8 mouse cellular contexts compared by ENCODE assay signal in the genomic region with DNA sequence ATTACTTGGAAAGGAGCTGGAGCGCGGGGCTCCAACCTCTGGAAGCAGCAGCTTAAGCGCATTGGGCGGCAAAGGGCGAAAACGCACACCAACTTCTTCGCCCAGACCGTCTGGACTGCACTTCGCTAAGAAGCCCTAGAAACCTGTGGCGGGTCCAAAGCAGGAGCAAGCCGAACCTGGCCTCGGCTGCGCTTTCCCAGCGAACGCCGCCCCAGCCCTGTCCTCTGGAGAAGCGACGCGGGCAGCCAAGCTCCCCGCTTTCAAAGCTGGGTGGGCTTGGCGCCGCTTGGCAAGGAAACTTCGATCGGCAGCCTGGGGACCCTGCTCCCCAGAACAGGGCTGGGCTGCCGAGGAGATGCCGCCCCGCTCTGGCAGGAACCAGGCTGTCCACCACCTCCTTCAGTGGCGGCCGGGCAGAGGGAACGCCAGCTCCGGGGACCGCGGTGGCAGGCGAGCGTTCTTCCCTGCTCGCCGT. TPM values are rescaled to one million over a fixed set of nuclear protein-coding genes. Genes with fewer than 3 reads are reported as not detected.
DNase-seq lines count a peak whose midpoint lies in the region; ATAC-seq and TF ChIP-seq lines count a peak whose summit lies in the region.

No protein-coding gene starts in this region.

- peak; percentile 2 for DNase-seq in ovary, postnatal 10 days (ENCODE audit: low spot score)
- DNase-seq in ovary, adult 18-20 months (ENCODE audit: low spot score), result no peak
- no peak for DNase-seq in cerebellum, adult 11-12 months
- DNase-seq in layer of hippocampus, postnatal 10 days (ENCODE audit: low spot score in 2 of 2), result no peak

- H3K4me2 ChIP-seq in heart, embryonic 16.5 days (ENCODE audit: low read depth, low read length), result peak overlapping the region; percentile 59
- H3K4me2 ChIP-seq in limb, embryonic 12.5 days, result peak overlapping the region; percentile 50
- peak overlapping the region; percentile 58 for H3K4me2 ChIP-seq in midbrain, embryonic 16.5 days (ENCODE audit: low read length)

- H3K4me1 ChIP-seq in bone marrow macrophage, adult 2 months (ENCODE audit: control insufficient read depth, insufficient read depth, low read length), result peaks cover 13% of the 10 kb centered on the region
- H3K4me1 ChIP-seq in heart, embryonic 16.5 days (ENCODE audit: control insufficient read depth, insufficient read depth, low read length), result no peaks in the 10 kb centered on the region
- H3K4me1 ChIP-seq in limb, embryonic 12.5 days (replicated peaks), result 0 out of 2 replicates have a peak, but pooled peaks cover 9% of the 10 kb centered on the region
- H3K4me1 ChIP-seq in midbrain, embryonic 16.5 days (ENCODE audit: control insufficient read depth, insufficient read depth, low read length), result peaks cover 7% of the 10 kb centered on the region; the same call in 1 of the 2 replicates

- 10% methylated on average over 33 of the region's 37 CpGs for WGBS in heart, embryonic 16.5 days
- WGBS in limb, embryonic 12.5 days, result 8% methylated on average over 31 of the region's 37 CpGs
- 11% methylated on average over 33 of the region's 37 CpGs for WGBS in midbrain, embryonic 16.5 days

- peak; percentile 45; the same call in 1 of the 2 replicates for ATAC-seq in heart, embryonic 16.5 days (replicated peaks; ENCODE audit: extremely low read depth, insufficient read depth, low FRiP score)
- peak; percentile 84 for ATAC-seq in limb, embryonic 12.5 days (ENCODE audit: insufficient number of reproducible peaks, insufficient read depth, low FRiP score, low TSS enrichment, low read depth)
- peak; percentile 87 for ATAC-seq in midbrain, embryonic 16.5 days

- peak overlapping the region; percentile 86 for H3K27ac ChIP-seq in bone marrow macrophage, adult 2 months (ENCODE audit: insufficient read depth, low read depth, low read length)
- H3K27ac ChIP-seq in heart, embryonic 16.5 days (ENCODE audit: low read length), result peak overlapping the region; percentile 91
- H3K27ac ChIP-seq in limb, embryonic 12.5 days, result peak overlapping the region; percentile 93
- H3K27ac ChIP-seq in midbrain, embryonic 16.5 days (ENCODE audit: low read length), result peak overlapping the region; percentile 84

- H3K9me3 ChIP-seq in heart, embryonic 16.5 days (replicated peaks; ENCODE audit: control insufficient read depth, low read length), result no peaks in the 10 kb centered on the region
- H3K9me3 ChIP-seq in limb, embryonic 12.5 days, result no peaks in the 10 kb centered on the region
- H3K9me3 ChIP-seq in midbrain, embryonic 16.5 days (replicated peaks; ENCODE audit: control insufficient read depth, low read length, poor library complexity, severe bottlenecking), result no peaks in the 10 kb centered on the region

- TF ChIP-seq POLR2A in bone marrow macrophage, adult 2 months (IDR thresholded peaks at IDR 0.05; ENCODE audit: borderline replicate concordance, low read depth, low read length), result no peak

- H3K4me3 ChIP-seq in bone marrow macrophage, adult 2 months (ENCODE audit: insufficient read depth, low read length), result peak overlapping the region; percentile 94
- peak overlapping the region; percentile 58 for H3K4me3 ChIP-seq in heart, embryonic 16.5 days (ENCODE audit: low read length)
- H3K4me3 ChIP-seq in limb, embryonic 12.5 days (replicated peaks), result peak overlapping the region; percentile 55
- H3K4me3 ChIP-seq in midbrain, embryonic 16.5 days (ENCODE audit: low read depth, low read length), result peak overlapping the region; percentile 56

- peak overlapping the region; percentile 74 for H3K9ac ChIP-seq in heart, embryonic 16.5 days (ENCODE audit: low read length)
- peak overlapping the region; percentile 72 for H3K9ac ChIP-seq in limb, embryonic 12.5 days (replicated peaks)
- peak overlapping the region; percentile 61 for H3K9ac ChIP-seq in midbrain, embryonic 16.5 days (ENCODE audit: low read depth, low read length)

- no peaks in the 10 kb centered on the region for H3K36me3 ChIP-seq in heart, embryonic 16.5 days (ENCODE audit: control insufficient read depth, insufficient read depth)
- H3K36me3 ChIP-seq in limb, embryonic 12.5 days, result no peaks in the 10 kb centered on the region
- no peaks in the 10 kb centered on the region for H3K36me3 ChIP-seq in midbrain, embryonic 16.5 days (ENCODE audit: control insufficient read depth, insufficient read depth, low read length)

- H3K27me3 ChIP-seq in heart, embryonic 16.5 days (ENCODE audit: control insufficient read depth, insufficient read depth, low read length), result no peaks in the 10 kb centered on the region
- no peaks in the 10 kb centered on the region for H3K27me3 ChIP-seq in limb, embryonic 12.5 days
- no peaks in the 10 kb centered on the region for H3K27me3 ChIP-seq in midbrain, embryonic 16.5 days (ENCODE audit: control insufficient read depth, insufficient read depth, low read depth, low read length)

- TF ChIP-seq CTCF in bone marrow macrophage, adult 2 months (IDR thresholded peaks at IDR 0.05; ENCODE audit: low read depth, low read length), result no peak

RNA-seq across cellular contexts. Expression of a gene that starts 0.6 kb away (rescaled TPM):
- polyA plus RNA-seq in bone marrow macrophage, adult 2 months (2012; ENCODE audit: insufficient read depth, insufficient read length, missing spikeins), result 20.3 and 21.2 TPM in 2 replicates
- polyA plus RNA-seq in heart, embryonic 16.5 days (2015; fragmentation: Nextera tagmentation; extraction: Ambion mirVana), result 10.0 and 13.4 TPM in 2 replicates
- 20.5 and 23.8 TPM in 2 replicates for polyA plus RNA-seq in limb, embryonic 12.5 days (2016; fragmentation: Nextera tagmentation; extraction: Ambion mirVana)
- polyA plus RNA-seq in midbrain, embryonic 16.5 days (2015; fragmentation: Nextera tagmentation; extraction: Ambion mirVana), result 7.5 and 8.5 TPM in 2 replicates
- 10 to 100 TPM; 18.4 to 20.5 TPM for total RNA-seq in layer of hippocampus, postnatal 10 days (2021)

RNA-seq across cellular contexts. Expression of a gene that starts 57.0 kb away (rescaled TPM):
- polyA plus RNA-seq in bone marrow macrophage, adult 2 months (2012; ENCODE audit: insufficient read depth, insufficient read length, missing spikeins), result 1.7 and 1.9 TPM in 2 replicates
- polyA plus RNA-seq in heart, embryonic 16.5 days (2015; fragmentation: Nextera tagmentation; extraction: Ambion mirVana), result 0.26 and 0.28 TPM in 2 replicates
- 1.3 and 1.4 TPM in 2 replicates for polyA plus RNA-seq in limb, embryonic 12.5 days (2016; fragmentation: Nextera tagmentation; extraction: Ambion mirVana)
- polyA plus RNA-seq in midbrain, embryonic 16.5 days (2015; fragmentation: Nextera tagmentation; extraction: Ambion mirVana), result 2.3 and 2.5 TPM in 2 replicates
- 10 to 100 TPM; 14.0 to 14.9 TPM for total RNA-seq in layer of hippocampus, postnatal 10 days (2021)
